Mouse (Mus musculus) heart, adult 2 months (tissue): ENCODE measurements at regions not wholly inside any gene's neighbourhood (a gene's known extent, or its start where the extent isn't known, plus 50 kb on each side); places are given as distances from the start of the nearest gene placed in this dataset.

ENCODE experiments used
- CTCF ChIP-seq: fragments of 200-600 bp; IDR thresholded peaks from 2 replicates; pipeline ENCODE4 v1.8.1; 2022; ENCODE audit warnings: antibody characterized with exemption, mild to moderate bottlenecking, moderate library complexity
- POLR2A ChIP-seq: fragments of 200-500 bp; IDR thresholded peaks from 2 replicates; pipeline ENCODE4 v1.6.1; 2011; ENCODE audit warnings: mild to moderate bottlenecking, low read depth, low read length, control low read depth; ENCODE audit not compliant: insufficient read depth

DNA sequence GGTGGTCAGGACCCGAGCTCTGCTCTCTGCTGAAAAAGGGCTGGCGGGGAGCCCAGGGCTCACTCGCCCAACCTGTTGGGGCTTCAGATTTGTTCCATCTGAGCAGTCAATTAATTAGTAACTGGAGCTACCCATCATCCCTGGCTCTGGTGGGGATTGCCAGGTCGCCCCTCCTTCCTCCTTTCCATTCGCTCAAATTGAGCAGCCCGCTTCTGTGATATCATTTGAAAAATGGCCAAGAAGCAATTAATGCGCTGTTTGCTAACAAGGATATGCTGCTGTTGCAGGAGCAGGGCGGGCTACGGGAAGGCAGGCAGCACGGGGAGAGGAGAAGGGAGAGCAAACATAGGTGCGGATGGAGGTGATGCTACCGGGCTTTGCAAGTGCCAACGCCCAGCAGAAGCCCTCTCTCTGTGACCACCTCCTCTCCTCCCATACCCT is 76.3 kb upstream of the Pitx1 start:
- TF ChIP-seq CTCF, result no peak
- TF ChIP-seq POLR2A, result no peak
